10 mouse cellular contexts compared by ENCODE assay signal in genomic region chr10:45045268-45045928, GRCm38 (mm10). TPM values are rescaled to one million over a fixed set of nuclear protein-coding genes. Genes with fewer than 3 reads are reported as not detected.
A peak's percentile ranks its signal among the peaks of the same experiment; 100 is the strongest.
DNase-seq lines count a peak whose midpoint lies in the region; TF ChIP-seq lines count a peak whose summit lies in the region.
"Had no signal": no experiment of that assay in that cellular context is flagged by ENCODE, and none has a peak within 500 bp of the region (broad histone marks: within the 10 kb centered on the region; RNA-seq: fewer than 3 reads in every experiment).

No protein-coding gene starts in this region.

- no peak overlapping the region for H3K4me3 ChIP-seq in cortical plate, adult 2 months (ENCODE audit: insufficient read depth, low read length)
- no peak overlapping the region for H3K4me3 ChIP-seq in liver, adult 2 months (ENCODE audit: insufficient read depth, low read depth, low read length)
- H3K4me3 ChIP-seq: stomach, embryonic 15.5 days had no signal

- no peak for TF ChIP-seq POLR2A in cortical plate, adult 2 months (IDR thresholded peaks at IDR 0.05; ENCODE audit: extremely low read depth, insufficient read depth, low read length)
- TF ChIP-seq POLR2A in liver, adult 2 months (IDR thresholded peaks at IDR 0.05; ENCODE audit: extremely low read depth, insufficient read depth, low read length), result no peak

- DNase-seq in heart, adult 8-10 months (ENCODE audit: low spot score), result peak; percentile 75
- DNase-seq in heart, adult 11 months, result no peak
- DNase-seq in gastrocnemius, postnatal 36 days, result peak; percentile 33 to 48
- peak; percentile 55 to 82 for DNase-seq in kidney, adult 8-10 months
- DNase-seq in liver, adult 2 months (ENCODE audit: extremely low read depth, low read depth, low spot score), result peak; percentile 65
- DNase-seq in natural killer cell, adult 2 months (ENCODE audit: low spot score in 2 of 2), result peak; percentile 71 to 80
- peak; percentile 68 to 88 for DNase-seq in spleen, postnatal 4 days (ENCODE audit: low spot score in 2 of 2)

- H3K27ac ChIP-seq in cortical plate, adult 2 months (ENCODE audit: insufficient read depth, low read length), result no peak overlapping the region
- no peak overlapping the region for H3K27ac ChIP-seq in liver, adult 2 months (replicated peaks; ENCODE audit: insufficient read depth, low read depth, low read length)
- H3K27ac ChIP-seq: stomach, embryonic 15.5 days had no signal

- H3K4me1 ChIP-seq in cortical plate, adult 2 months (ENCODE audit: control insufficient read depth, insufficient read depth, low read length), result no peaks in the 10 kb centered on the region
- H3K4me1 ChIP-seq in liver, adult 2 months (ENCODE audit: control insufficient read depth, insufficient read depth, low read length), result peaks cover 8% of the 10 kb centered on the region; the same call in 1 of the 2 replicates
- H3K4me1 ChIP-seq: stomach, embryonic 15.5 days had no signal

- no peaks in the 10 kb centered on the region for H3K79me2 ChIP-seq in liver, adult 2 months (ENCODE audit: control insufficient read depth, insufficient read depth, low read length)

- intact Hi-C loops in gastrocnemius, postnatal 36 days (cut with DNase I), result loop anchor here (2.0 to 5.0 kb wide), 2 partner anchors 588 to 755 kb away; no protein-coding TSS in a partner anchor

- H3K36me3 ChIP-seq in liver, adult 2 months (ENCODE audit: control insufficient read depth, insufficient read depth, low read length), result no peaks in the 10 kb centered on the region
- H3K36me3 ChIP-seq: G1E; stomach, embryonic 15.5 days had no signal

- 22% methylated on average over 12 of the region's 12 CpGs for WGBS in liver, adult 2 months

- H3K9ac ChIP-seq in liver, adult 2 months (ENCODE audit: low read depth, low read length), result no peak overlapping the region
- H3K9ac ChIP-seq: stomach, embryonic 15.5 days had no signal

- H3K27me3 ChIP-seq in liver, adult 2 months (ENCODE audit: control insufficient read depth, insufficient read depth, low read length), result no peaks in the 10 kb centered on the region
- H3K27me3 ChIP-seq: stomach, embryonic 15.5 days had no signal

- peak; percentile 79 for TF ChIP-seq CTCF in cortical plate, adult 2 months (IDR thresholded peaks at IDR 0.05; ENCODE audit: extremely low read depth, insufficient read depth, low read length)
- TF ChIP-seq CTCF in liver, adult 2 months (IDR thresholded peaks at IDR 0.05; ENCODE audit: low read depth, low read length), result peak; percentile 80

RNA-seq across cellular contexts. Expression of gene Prep, which starts 21.6 kb away (rescaled TPM):
- 10 to 100 TPM; 11.9 to 14.3 (median 13.3) TPM for total RNA-seq in heart, adult 8-10 months (2022)
- 6.6 and 7.1 TPM in 2 replicates for polyA plus RNA-seq in cortical plate, adult 2 months (2012; rRNA removed)
- 1 to 10 TPM; 6.3 to 7.2 TPM for total RNA-seq in gastrocnemius, postnatal 36 days (2021)
- 6.2 and 6.4 TPM in 2 replicates for total RNA-seq in liver, adult 2 months (2014; rRNA removed)
- polyA plus RNA-seq in liver, adult 2 months (2012; rRNA removed), result 5.7 and 6.1 TPM in 2 replicates
